Mouse (Mus musculus) gastrocnemius, adult 2 months (tissue): Measurements from ENCODE around the gene Tars2. TPM values are rescaled to one million over a fixed set of nuclear protein-coding genes. Genes with fewer than 3 reads are reported as not detected.

Experiments
- DNase-seq: peaks from one replicate; pipeline ENCODE4 v3.0.0; 2022
- H3K27ac ChIP-seq: fragments of 200-600 bp; 2 replicates; pipeline ENCODE4 v1.8.1; 2022; ENCODE audit warnings: mild to moderate bottlenecking
- H3K4me3 ChIP-seq: fragments of 200-600 bp; 2 replicates; pipeline ENCODE4 v1.8.1; 2022; ENCODE audit warnings: mild to moderate bottlenecking, moderate library complexity
- CTCF ChIP-seq: fragments of 200-600 bp; IDR thresholded peaks from 2 replicates; pipeline ENCODE4 v1.8.1; 2022; ENCODE audit warnings: antibody characterized with exemption, mild to moderate bottlenecking, moderate library complexity
- intact Hi-C: fragments of 180-260 bp; cut with DNase I; formaldehyde crosslinking; loops from one replicate; pipeline ENCODE4 v1.15.1; 2025
- total RNA-seq, 2 experiments: library from RNA; stranded (reverse); gene quantifications; 2 replicates each; pipeline ENCODE4 v1.2.3; 2021

Gene Tars2
- total RNA-seq, 2 experiments from 2014 or later, result 23.0 to 30.8 TPM

GRCm38 (mm10) chr3:95760656-95761055 lies 650 bp upstream of the Tars2 start:
- Histone ChIP-seq H3K27ac (no peak overlapping the region), H3K4me3 (no peak overlapping the region)
- no peak for TF ChIP-seq CTCF
- intact Hi-C loops, result no loop called here
- DNase-seq, result no peak

GRCm38 (mm10) chr3:95758467-95759218 lies 1.4 kb downstream of the Tars2 start:
- no peak for TF ChIP-seq CTCF
- intact Hi-C loops, result no loop called here
- no peak overlapping the region for H3K27ac ChIP-seq
- DNase-seq, result no peak
- H3K4me3 ChIP-seq, result no peak overlapping the region

- H3K4me3 ChIP-seq, result no peak overlapping the region
- intact Hi-C loops, result no loop called here
- no peak for TF ChIP-seq CTCF
- no peak for DNase-seq
- H3K27ac ChIP-seq, result no peak overlapping the region
Measured at GRCm38 (mm10) chr3:95756808-95757207, 3.2 kb downstream of the Tars2 start.

GRCm38 (mm10) chr3:95754345-95755206 lies 5.4 kb downstream of the Tars2 start:
- intact Hi-C loops, result loop anchor here (2.0 to 5.0 kb wide), 2 partner anchors 52 to 122 kb away; no protein-coding TSS in a partner anchor
- H3K27ac ChIP-seq, result peak overlapping the region; percentile 89
- peak overlapping the region; percentile 84 for H3K4me3 ChIP-seq
- peak; percentile 94 for DNase-seq
- TF ChIP-seq CTCF, result no peak

- Histone ChIP-seq H3K27ac (no peak overlapping the region), H3K4me3 (no peak overlapping the region)
- DNase-seq, result no peak
- TF ChIP-seq CTCF, result no peak
- intact Hi-C loops, result loop anchor here (5.0 kb wide), 1 partner anchor 121 kb away; no protein-coding TSS in a partner anchor
Measured at GRCm38 (mm10) chr3:95752935-95753334, 7.1 kb downstream of the Tars2 start.

- TF ChIP-seq CTCF, result no peak
- intact Hi-C loops, result no loop called here
- peak overlapping the region; percentile 24; the same call in 1 of the 2 replicates for H3K4me3 ChIP-seq
- peak overlapping the region; percentile 76 for H3K27ac ChIP-seq
- no peak for DNase-seq
Measured at GRCm38 (mm10) chr3:95740406-95740805, 19.6 kb downstream of the Tars2 start.

- DNase-seq, result peak; percentile 65
- peak within 1 kb of the TSS; percentile 59 for H3K4me3 ChIP-seq
- H3K27ac ChIP-seq, result peak within 1 kb of the TSS; percentile 76
- intact Hi-C loops, result no loop called here
- TF ChIP-seq CTCF, result no peak
Measured at GRCm38 (mm10) chr3:95739353-95740104, 20.5 kb downstream of the Tars2 start, which contains the start of gene Ecm1. Gene Ecm1 (minus strand): TSS chr3:95739569.

GRCm38 (mm10) chr3:95735071-95735670 lies 24.8 kb downstream of the Tars2 start:
- intact Hi-C loops, result no loop called here
- Histone ChIP-seq H3K27ac (peak overlapping the region; percentile 58), H3K4me3 (no peak overlapping the region)
- no peak for DNase-seq
- no peak for TF ChIP-seq CTCF

- Histone ChIP-seq H3K4me3 (no peak overlapping the region), H3K27ac (peak overlapping the region; percentile 63)
- intact Hi-C loops, result loop anchor here (5.0 kb wide), 1 partner anchor 102 kb away; no protein-coding TSS in a partner anchor
- TF ChIP-seq CTCF, result no peak
- DNase-seq, result peak; percentile 75
Measured at GRCm38 (mm10) chr3:95734092-95734702, 25.8 kb downstream of the Tars2 start.

- intact Hi-C loops, result loop anchor here (5.0 kb wide), 1 partner anchor 101 kb away; no protein-coding TSS in a partner anchor
- no peak overlapping the region for H3K4me3 ChIP-seq
- TF ChIP-seq CTCF, result no peak
- DNase-seq, result peak; percentile 59
- peak overlapping the region; percentile 63 for H3K27ac ChIP-seq
Measured at GRCm38 (mm10) chr3:95732744-95733521, 27.1 kb downstream of the Tars2 start.

- no peak for TF ChIP-seq CTCF
- Histone ChIP-seq H3K27ac (peak overlapping the region; percentile 63; the same call in 1 of the 2 replicates), H3K4me3 (no peak overlapping the region)
- intact Hi-C loops, result loop anchor here (5.0 kb wide), 1 partner anchor 100 kb away; no protein-coding TSS in a partner anchor
- DNase-seq, result no peak
Measured at GRCm38 (mm10) chr3:95732297-95732696, 27.7 kb downstream of the Tars2 start.
